Mouse (Mus musculus): ENCODE results near the gene Tmem222. TPM values are rescaled to one million over a fixed set of nuclear protein-coding genes. Genes with fewer than 3 reads are reported as not detected.

Gene Tmem222
- total and polyA plus RNA-seq, 2 experiments from 2014 or later = 130 to 138 TPM

- 27% methylated on average over 15 of the region's 15 CpGs for WGBS
- H3K36me3 ChIP-seq (ENCODE audit: insufficient read depth, low read length) = no peaks in the 10 kb centered on the region
- DNase-seq (ENCODE audit: low spot score) (no peak), ATAC-seq (ENCODE audit: low FRiP score) (no peak)
- no peak overlapping the region for H3K4me3 ChIP-seq (ENCODE audit: low read depth, low read length)
- H3K9ac ChIP-seq (replicated peaks; ENCODE audit: low read length, poor library complexity, severe bottlenecking) = no peak overlapping the region
- H3K27me3 ChIP-seq (ENCODE audit: insufficient read depth, low read length) = peaks cover 63% of the 10 kb centered on the region
- no peaks in the 10 kb centered on the region; the same call in 1 of the 2 replicates for H3K4me1 ChIP-seq (ENCODE audit: insufficient read depth, low read length)
- H3K4me2 ChIP-seq (ENCODE audit: low read depth, low read length, poor library complexity, severe bottlenecking) = no peak overlapping the region
- no peaks in the 10 kb centered on the region for H3K9me3 ChIP-seq (ENCODE audit: low read length)
- no peak for TF ChIP-seq CTCF (IDR thresholded peaks at IDR 0.05)
- H3K27ac ChIP-seq (ENCODE audit: low read depth, low read length) = no peak overlapping the region
Observed at GRCm38 (mm10) chr4:133247072-133247471, 30.5 kb downstream of the Tmem222 start.

DNA sequence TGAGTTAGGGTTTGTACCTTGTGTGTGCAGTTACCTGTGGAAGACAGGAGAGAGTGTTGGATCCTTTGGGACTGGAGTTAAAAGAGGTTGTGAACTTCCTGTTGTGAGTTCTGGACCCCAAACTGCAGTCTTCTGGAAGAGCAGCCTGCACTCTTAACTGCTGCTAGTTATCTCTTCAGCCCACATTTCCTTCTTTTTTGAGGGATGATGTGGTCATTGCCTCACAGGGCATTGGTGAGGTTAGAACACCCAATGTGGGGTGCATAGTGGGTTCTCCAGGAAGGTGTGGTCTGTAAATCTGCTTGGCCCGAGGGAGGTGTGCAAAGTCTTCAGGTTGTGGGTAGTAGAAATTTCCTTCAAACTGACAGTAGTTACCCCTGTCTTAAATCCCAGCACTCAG is 33.3 kb downstream of the Tmem222 start:
- H3K27me3 ChIP-seq (ENCODE audit: insufficient read depth, low read length) = peaks cover 53% of the 10 kb centered on the region
- ATAC-seq (ENCODE audit: low FRiP score) (no peak), DNase-seq (ENCODE audit: low spot score) (no peak)
- no peaks in the 10 kb centered on the region for H3K9me3 ChIP-seq (ENCODE audit: low read length)
- 88% methylated on average over 1 of the region's 1 CpGs for WGBS
- no peak overlapping the region for H3K4me3 ChIP-seq (ENCODE audit: low read depth, low read length)
- H3K27ac ChIP-seq (ENCODE audit: low read depth, low read length) = no peak overlapping the region
- H3K4me1 ChIP-seq (ENCODE audit: insufficient read depth, low read length) = 0 out of 2 replicates have a peak, but pooled peaks cover 4% of the 10 kb centered on the region
- no peaks in the 10 kb centered on the region for H3K36me3 ChIP-seq (ENCODE audit: insufficient read depth, low read length)
- H3K9ac ChIP-seq (replicated peaks; ENCODE audit: low read length, poor library complexity, severe bottlenecking) = no peak overlapping the region
- H3K4me2 ChIP-seq (ENCODE audit: low read depth, low read length, poor library complexity, severe bottlenecking) = no peak overlapping the region
- no peak for TF ChIP-seq CTCF (IDR thresholded peaks at IDR 0.05)

GRCm38 (mm10) chr4:133243538-133243937 is 34.1 kb downstream of the Tmem222 start:
- peaks cover 53% of the 10 kb centered on the region for H3K27me3 ChIP-seq (ENCODE audit: insufficient read depth, low read length)

GRCm38 (mm10) chr4:133242710-133243109 is 34.9 kb downstream of the Tmem222 start:
- Histone ChIP-seq H3K27me3 (ENCODE audit: insufficient read depth, low read length) (peaks cover 45% of the 10 kb centered on the region), H3K9ac (replicated peaks; ENCODE audit: low read length, poor library complexity, severe bottlenecking) (no peak overlapping the region), H3K4me2 (ENCODE audit: low read depth, low read length, poor library complexity, severe bottlenecking) (no peak overlapping the region), H3K27ac (ENCODE audit: low read depth, low read length) (no peak overlapping the region), H3K36me3 (ENCODE audit: insufficient read depth, low read length) (no peaks in the 10 kb centered on the region), H3K4me1 (ENCODE audit: insufficient read depth, low read length) (0 out of 2 replicates have a peak, but pooled peaks cover 4% of the 10 kb centered on the region), H3K4me3 (ENCODE audit: low read depth, low read length) (no peak overlapping the region), H3K9me3 (ENCODE audit: low read length) (no peaks in the 10 kb centered on the region)
- DNase-seq (ENCODE audit: low spot score) = no peak
- 58% methylated on average over 9 of the region's 9 CpGs for WGBS
- TF ChIP-seq CTCF (IDR thresholded peaks at IDR 0.05) = no peak
- ATAC-seq (ENCODE audit: low FRiP score) = no peak

More at GRCm38 (mm10) chr4:133243538-133243937, 34.1 kb downstream of the Tmem222 start:
- DNase-seq (ENCODE audit: low spot score) (no peak), ATAC-seq (ENCODE audit: low FRiP score) (no peak)
- Histone ChIP-seq H3K4me2 (ENCODE audit: low read depth, low read length, poor library complexity, severe bottlenecking) (no peak overlapping the region), H3K9me3 (ENCODE audit: low read length) (no peaks in the 10 kb centered on the region), H3K4me1 (ENCODE audit: insufficient read depth, low read length) (0 out of 2 replicates have a peak, but pooled peaks cover 4% of the 10 kb centered on the region), H3K36me3 (ENCODE audit: insufficient read depth, low read length) (no peaks in the 10 kb centered on the region), H3K4me3 (ENCODE audit: low read depth, low read length) (no peak overlapping the region), H3K27ac (ENCODE audit: low read depth, low read length) (no peak overlapping the region), H3K9ac (replicated peaks; ENCODE audit: low read length, poor library complexity, severe bottlenecking) (no peak overlapping the region)
- TF ChIP-seq CTCF (IDR thresholded peaks at IDR 0.05) = no peak
- 82% methylated on average over 13 of the region's 13 CpGs for WGBS

GRCm38 (mm10) chr4:133241910-133242309 is 35.7 kb downstream of the Tmem222 start:
- H3K4me2 ChIP-seq (ENCODE audit: low read depth, low read length, poor library complexity, severe bottlenecking) = peak overlapping the region; percentile 79
- no peaks in the 10 kb centered on the region for H3K36me3 ChIP-seq (ENCODE audit: insufficient read depth, low read length)
- no peaks in the 10 kb centered on the region for H3K9me3 ChIP-seq (ENCODE audit: low read length)
- no peak overlapping the region for H3K27ac ChIP-seq (ENCODE audit: low read depth, low read length)
- ATAC-seq (ENCODE audit: low FRiP score) (no peak), DNase-seq (ENCODE audit: low spot score) (no peak)
- no peak for TF ChIP-seq CTCF (IDR thresholded peaks at IDR 0.05)
- H3K4me1 ChIP-seq (ENCODE audit: insufficient read depth, low read length) = 0 out of 2 replicates have a peak, but pooled peaks cover 4% of the 10 kb centered on the region
- H3K9ac ChIP-seq (replicated peaks; ENCODE audit: low read length, poor library complexity, severe bottlenecking) = no peak overlapping the region
- WGBS = 39% methylated on average over 11 of the region's 11 CpGs
- peaks cover 38% of the 10 kb centered on the region for H3K27me3 ChIP-seq (ENCODE audit: insufficient read depth, low read length)
- peak overlapping the region; percentile 49 for H3K4me3 ChIP-seq (ENCODE audit: low read depth, low read length)

GRCm38 (mm10) chr4:133240934-133241908 is 36.4 kb downstream of the Tmem222 start:
- H3K4me2 ChIP-seq (ENCODE audit: low read depth, low read length, poor library complexity, severe bottlenecking) = peak overlapping the region; percentile 79
- 2% methylated on average over 78 of the region's 78 CpGs for WGBS
- H3K36me3 ChIP-seq (ENCODE audit: insufficient read depth, low read length) = no peaks in the 10 kb centered on the region
- peaks cover 37% of the 10 kb centered on the region; the same call in 1 of the 2 replicates for H3K27me3 ChIP-seq (ENCODE audit: insufficient read depth, low read length)
- peak overlapping the region; percentile 49 for H3K4me3 ChIP-seq (ENCODE audit: low read depth, low read length)
- TF ChIP-seq CTCF (IDR thresholded peaks at IDR 0.05) = peak; percentile 42
- DNase-seq (ENCODE audit: low spot score) = peak; percentile 80
- no peaks in the 10 kb centered on the region for H3K9me3 ChIP-seq (ENCODE audit: low read length)
- peak overlapping the region; percentile 2; the same call in 1 of the 2 replicates for H3K27ac ChIP-seq (ENCODE audit: low read depth, low read length)
- ATAC-seq (ENCODE audit: low FRiP score) = peak; percentile 88
- H3K4me1 ChIP-seq (ENCODE audit: insufficient read depth, low read length) = 0 out of 2 replicates have a peak, but pooled peaks cover 4% of the 10 kb centered on the region
- peak overlapping the region; percentile 40 for H3K9ac ChIP-seq (replicated peaks; ENCODE audit: low read length, poor library complexity, severe bottlenecking)

Data from midbrain, postnatal 0 days (tissue).